Mouse (Mus musculus) liver, adult 2 months (tissue): ENCODE results near the gene Scml4.

Experiments used
- CTCF ChIP-seq: fragments of 200-500 bp; IDR thresholded peaks from 2 replicates; pipeline ENCODE4 v1.5.1; 2011; ENCODE audit warnings: low read depth, low read length, control low read depth
- POLR2A ChIP-seq: fragments of 200-500 bp; IDR thresholded peaks from 2 replicates; pipeline ENCODE4 v1.6.1; 2011; ENCODE audit warnings: low read length, control low read depth; ENCODE audit not compliant: insufficient read depth; ENCODE audit errors: extremely low read depth

GRCm38 (mm10) chr10:42890365-42890764, 30.2 kb downstream of the Scml4 start:
- TF ChIP-seq CTCF (no peak), POLR2A (no peak)
